Mouse (Mus musculus) hindbrain, postnatal 0 days (tissue): ENCODE measurements around the gene Tuba1b. TPM values are rescaled to one million over a fixed set of nuclear protein-coding genes. Genes with fewer than 3 reads are reported as not detected.
A peak's percentile ranks its signal among the peaks of the same experiment; 100 is the strongest.

Experiments used
- ATAC-seq: fragments of 200-750 bp; cut with Nextera tagmentation; 2 replicates; pipeline ENCODE4 v1.8.0; 2017; ENCODE audit warnings: mild to moderate bottlenecking, moderate TSS enrichment, moderate library complexity
- DNase-seq: peaks from one replicate; pipeline ENCODE4 v3.0.0-alpha.2; 2015; ENCODE audit warnings: low spot score
- H3K27ac ChIP-seq: fragments of 300-500 bp; sonication (generic); 2 replicates; pipeline ENCODE4 v1.5.1; 2014; ENCODE audit warnings: mild to moderate bottlenecking
- H3K27me3 ChIP-seq: fragments of 300-500 bp; sonication (generic); 2 replicates; pipeline ENCODE4 v1.6.1; 2014; ENCODE audit warnings: low read length, mixed read lengths; ENCODE audit not compliant: insufficient read depth
- H3K36me3 ChIP-seq: fragments of 300-500 bp; sonication (generic); 2 replicates; pipeline ENCODE4 v1.6.1; 2014; ENCODE audit warnings: low read length, mixed read lengths; ENCODE audit not compliant: insufficient read depth
- H3K4me1 ChIP-seq: fragments of 300-500 bp; sonication (generic); 2 replicates; pipeline ENCODE4 v1.6.1; 2014; ENCODE audit warnings: antibody characterized with exemption, low read length, mixed read lengths; ENCODE audit not compliant: insufficient read depth
- H3K4me2 ChIP-seq: fragments of 300-500 bp; sonication (generic); 2 replicates; pipeline ENCODE4 v1.6.1; 2014; ENCODE audit warnings: low read depth, mild to moderate bottlenecking, low read length, moderate library complexity, mixed read lengths
- H3K4me3 ChIP-seq: fragments of 300-500 bp; sonication (generic); 2 replicates; pipeline ENCODE4 v1.5.1; 2014; ENCODE audit warnings: low read length
- H3K9ac ChIP-seq: fragments of 300-500 bp; sonication (generic); replicated peaks from 2 replicates; pipeline ENCODE4 v1.6.1; 2014; ENCODE audit warnings: mild to moderate bottlenecking, low read length, moderate library complexity, mixed read lengths
- H3K9me3 ChIP-seq: fragments of 300-500 bp; sonication (generic); 2 replicates; pipeline ENCODE4 v1.6.1; 2016; ENCODE audit warnings: low read length, mixed read lengths
- CTCF ChIP-seq: IDR thresholded peaks from 2 replicates; pipeline ENCODE4 v1.5.1; 2016; ENCODE audit warnings: antibody characterized with exemption, control low read depth, low read depth
- WGBS: fragments of 180-500 bp; shearing (Covaris S2); extraction: QIAGEN DNeasy Blood & Tissue Kit; methylation state at CpG from one replicate; pipeline ENCODE4 v1.1.7; 2014; 5-methylcytosine and 5-hydroxymethylcytosine counted together
- polyA plus RNA-seq: library from polyadenylated mRNA; unstranded; fragments of >200 nt; fragmentation: Nextera tagmentation; extraction: Ambion mirVana; gene quantifications from 2 replicates; pipeline ENCODE4 v1.2.1, GENCODE M21; 2015
- total RNA-seq: library from RNA; depleted of rRNA; stranded (reverse); fragments of >200 nt; gene quantifications from 2 replicates; pipeline ENCODE4 v1.2.3, GENCODE M21; 2014

Gene Tuba1b
- total and polyA plus RNA-seq, 2 experiments from 2014 or later = 1,711 to 3,813 TPM

- ATAC-seq = peak; percentile 80
- H3K27me3 ChIP-seq = peaks cover 39% of the 10 kb centered on the region
- no peak overlapping the region for H3K4me3 ChIP-seq
Measured at GRCm38 (mm10) chr15:98891907-98892606, 42.3 kb downstream of the Tuba1b start.

GRCm38 (mm10) chr15:98891198-98891742, 43.1 kb downstream of the Tuba1b start:
- H3K4me2 ChIP-seq = no peak overlapping the region
- WGBS = 13% methylated on average over 19 of the region's 19 CpGs
- H3K4me3 ChIP-seq = no peak overlapping the region
- no peaks in the 10 kb centered on the region for H3K9me3 ChIP-seq
- no peaks in the 10 kb centered on the region for H3K36me3 ChIP-seq
- H3K27ac ChIP-seq = no peak overlapping the region
- H3K9ac ChIP-seq = no peak overlapping the region
- no peak for TF ChIP-seq CTCF
- peaks cover 31% of the 10 kb centered on the region for H3K27me3 ChIP-seq
- DNase-seq = no peak
- no peak for ATAC-seq
- peaks cover 21% of the 10 kb centered on the region; the same call in 1 of the 2 replicates for H3K4me1 ChIP-seq

More at GRCm38 (mm10) chr15:98891907-98892606, 42.3 kb downstream of the Tuba1b start:
- H3K36me3 ChIP-seq = no peaks in the 10 kb centered on the region
- no peak overlapping the region for H3K27ac ChIP-seq
- peaks cover 21% of the 10 kb centered on the region; the same call in 1 of the 2 replicates for H3K4me1 ChIP-seq
- 40% methylated on average over 6 of the region's 6 CpGs for WGBS
- no peak overlapping the region for H3K9ac ChIP-seq
- H3K4me2 ChIP-seq = no peak overlapping the region
- TF ChIP-seq CTCF = peak; percentile 96
- DNase-seq = peak; percentile 90
- H3K9me3 ChIP-seq = no peaks in the 10 kb centered on the region

DNA sequence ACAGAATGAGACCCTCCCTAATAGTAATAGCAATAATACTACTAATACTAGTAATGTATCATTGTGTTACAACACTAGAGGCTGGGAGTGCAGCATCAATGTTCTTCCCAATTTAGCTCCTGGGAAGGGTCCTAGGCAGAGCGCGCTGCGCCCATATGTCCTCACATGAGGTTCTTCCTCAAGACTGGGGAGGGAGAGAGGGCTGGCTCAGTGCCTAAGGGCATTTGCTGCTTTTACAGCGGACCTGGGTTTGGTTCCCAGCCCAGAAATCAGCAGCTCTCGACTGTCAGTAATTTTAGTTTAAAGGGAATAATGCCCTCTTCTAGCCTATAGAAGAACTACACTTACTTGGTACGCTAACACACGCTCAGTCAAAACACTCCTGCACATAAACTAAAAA, 46.8 kb downstream of the Tuba1b start:
- ATAC-seq (no peak), DNase-seq (no peak)
- Histone ChIP-seq H3K4me1 (no peaks in the 10 kb centered on the region), H3K36me3 (no peaks in the 10 kb centered on the region), H3K9me3 (no peaks in the 10 kb centered on the region), H3K27me3 (no peaks in the 10 kb centered on the region), H3K9ac (no peak overlapping the region), H3K27ac (no peak overlapping the region), H3K4me2 (no peak overlapping the region), H3K4me3 (no peak overlapping the region)
- no peak for TF ChIP-seq CTCF
- 78% methylated on average over 7 of the region's 7 CpGs for WGBS

- H3K36me3 ChIP-seq = no peaks in the 10 kb centered on the region
- no peak overlapping the region for H3K9ac ChIP-seq
- H3K27ac ChIP-seq = no peak overlapping the region
- 67% methylated on average over 8 of the region's 8 CpGs for WGBS
- H3K4me3 ChIP-seq = no peak overlapping the region
- H3K9me3 ChIP-seq = no peaks in the 10 kb centered on the region
- no peaks in the 10 kb centered on the region for H3K4me1 ChIP-seq
- no peak for ATAC-seq
- TF ChIP-seq CTCF = no peak
- H3K4me2 ChIP-seq = no peak overlapping the region
- H3K27me3 ChIP-seq = no peaks in the 10 kb centered on the region
- DNase-seq = no peak
Measured at GRCm38 (mm10) chr15:98886667-98887387, 47.5 kb downstream of the Tuba1b start.

GRCm38 (mm10) chr15:98884106-98884505, 50.3 kb downstream of the Tuba1b start:
- Histone ChIP-seq H3K4me2 (no peak overlapping the region), H3K27ac (no peak overlapping the region), H3K36me3 (no peaks in the 10 kb centered on the region), H3K4me1 (no peaks in the 10 kb centered on the region), H3K4me3 (no peak overlapping the region), H3K9ac (no peak overlapping the region), H3K27me3 (no peaks in the 10 kb centered on the region), H3K9me3 (no peaks in the 10 kb centered on the region)
- WGBS = 71% methylated on average over 1 of the region's 1 CpGs
- ATAC-seq (no peak), DNase-seq (no peak)
- TF ChIP-seq CTCF = no peak

GRCm38 (mm10) chr15:98883661-98884060, 50.7 kb downstream of the Tuba1b start:
- no peaks in the 10 kb centered on the region for H3K27me3 ChIP-seq
- TF ChIP-seq CTCF = no peak
- no peak for ATAC-seq

More at GRCm38 (mm10) chr15:98883661-98884060, 50.7 kb downstream of the Tuba1b start:
- Histone ChIP-seq H3K4me2 (no peak overlapping the region), H3K9me3 (no peaks in the 10 kb centered on the region), H3K4me1 (no peaks in the 10 kb centered on the region), H3K36me3 (no peaks in the 10 kb centered on the region), H3K27ac (no peak overlapping the region), H3K9ac (no peak overlapping the region), H3K4me3 (no peak overlapping the region)
- no peak for DNase-seq
